Mouse (Mus musculus): ENCODE data around the gene Slc25a33.

GRCm38 (mm10) chr4:149749003-149749662 is 24.9 kb downstream of the Slc25a33 start:
- TF ChIP-seq CTCF (IDR thresholded peaks at IDR 0.05; ENCODE audit: low read depth): no peak
- no peak for TF ChIP-seq EP300 (IDR thresholded peaks at IDR 0.05; ENCODE audit: low read depth)
